Mouse (Mus musculus) heart, postnatal 10 days (tissue): ENCODE measurements around the gene Cacnb4. TPM values are rescaled to one million over a fixed set of nuclear protein-coding genes. Genes with fewer than 3 reads are reported as not detected.

Experiments used
- DNase-seq, 2 experiments: peaks; one replicate each; pipeline ENCODE4 v3.0.0; 2021
- intact Hi-C: fragments of 180-260 bp; cut with DNase I; formaldehyde crosslinking; loops from one replicate; pipeline ENCODE4 v1.15.1; 2025
- total RNA-seq, 2 experiments: library from RNA; stranded (reverse); gene quantifications; 2 replicates each; pipeline ENCODE4 v1.2.3; 2021

Gene Cacnb4
- total RNA-seq, 2 experiments from 2014 or later: 0.74 to 0.96 TPM

GRCm38 (mm10) chr2:52654541-52654940, 22.1 kb downstream of the Cacnb4 start:
- DNase-seq: no peak
- intact Hi-C loops: no loop called here

- DNase-seq: no peak
- intact Hi-C loops: no loop called here
Measured at GRCm38 (mm10) chr2:52651547-52651946, 25.1 kb downstream of the Cacnb4 start.

- DNase-seq: peak; percentile 22 to 58
Measured at GRCm38 (mm10) chr2:52647255-52647998, 29.2 kb downstream of the Cacnb4 start.

GRCm38 (mm10) chr2:52643657-52644056, 33.0 kb downstream of the Cacnb4 start:
- intact Hi-C loops: no loop called here
- no peak for DNase-seq

More at GRCm38 (mm10) chr2:52647255-52647998, 29.2 kb downstream of the Cacnb4 start:
- intact Hi-C loops: no loop called here

- DNase-seq: no peak
- intact Hi-C loops: loop anchor here (5.0 kb wide), 1 partner anchor 38 kb away; the partner anchor contains the start of gene Cacnb4
Measured at GRCm38 (mm10) chr2:52639530-52639875, 37.1 kb downstream of the Cacnb4 start.

- no peak for DNase-seq
- intact Hi-C loops: loop anchor here (5.0 kb wide), 1 partner anchor 38 kb away; the partner anchor contains the start of gene Cacnb4
Measured at GRCm38 (mm10) chr2:52638857-52639529, 37.6 kb downstream of the Cacnb4 start.

- intact Hi-C loops: loop anchor here (5.0 kb wide), 1 partner anchor 39 kb away; the partner anchor contains the start of gene Cacnb4
- peak; percentile 9 to 12 for DNase-seq
Measured at GRCm38 (mm10) chr2:52638226-52638625, 38.4 kb downstream of the Cacnb4 start.

GRCm38 (mm10) chr2:52636051-52636450, 40.6 kb downstream of the Cacnb4 start:
- no peak for DNase-seq
- intact Hi-C loops: loop anchor here (5.0 kb wide), 1 partner anchor 41 kb away; the partner anchor contains the start of gene Cacnb4

GRCm38 (mm10) chr2:52635358-52635757, 41.3 kb downstream of the Cacnb4 start:
- no peak for DNase-seq
- intact Hi-C loops: loop anchor here (5.0 kb wide), 1 partner anchor 42 kb away; the partner anchor contains the start of gene Cacnb4

GRCm38 (mm10) chr2:52632880-52633279, 43.8 kb downstream of the Cacnb4 start:
- intact Hi-C loops: loop anchor here (2.0 kb wide), 1 partner anchor 108 kb away; no protein-coding TSS in a partner anchor

GRCm38 (mm10) chr2:52628186-52628585, 48.4 kb downstream of the Cacnb4 start:
- intact Hi-C loops: no loop called here
- peak in 1 of 2 experiments; percentile 22 for DNase-seq

More at GRCm38 (mm10) chr2:52632880-52633279, 43.8 kb downstream of the Cacnb4 start:
- DNase-seq: peak; percentile 77 to 85

- intact Hi-C loops: no loop called here
- DNase-seq: no peak
Measured at GRCm38 (mm10) chr2:52626266-52626665, 50.4 kb downstream of the Cacnb4 start.

- intact Hi-C loops: no loop called here
- DNase-seq: no peak
Measured at GRCm38 (mm10) chr2:52625731-52626130, 50.9 kb downstream of the Cacnb4 start.

GRCm38 (mm10) chr2:52623921-52624404, 52.7 kb downstream of the Cacnb4 start:
- intact Hi-C loops: no loop called here

GRCm38 (mm10) chr2:52623461-52623860, 53.2 kb downstream of the Cacnb4 start:
- intact Hi-C loops: no loop called here
- peak; percentile 86 to 87 for DNase-seq

More at GRCm38 (mm10) chr2:52623921-52624404, 52.7 kb downstream of the Cacnb4 start:
- no peak for DNase-seq

- intact Hi-C loops: no loop called here
- DNase-seq: peak; percentile 21 to 31
Measured at GRCm38 (mm10) chr2:52622616-52623015, 54.0 kb downstream of the Cacnb4 start.

GRCm38 (mm10) chr2:52619406-52619974, 57.1 kb downstream of the Cacnb4 start:
- peak; percentile 9 to 30 for DNase-seq
- intact Hi-C loops: no loop called here

GRCm38 (mm10) chr2:52618804-52619203, 57.8 kb downstream of the Cacnb4 start:
- peak; percentile 19 to 43 for DNase-seq

GRCm38 (mm10) chr2:52615429-52615828, 61.2 kb downstream of the Cacnb4 start:
- DNase-seq: peak in 1 of 2 experiments; percentile 6
- intact Hi-C loops: no loop called here

More at GRCm38 (mm10) chr2:52618804-52619203, 57.8 kb downstream of the Cacnb4 start:
- intact Hi-C loops: no loop called here

GRCm38 (mm10) chr2:52613888-52614287, 62.7 kb downstream of the Cacnb4 start:
- DNase-seq: no peak
- intact Hi-C loops: no loop called here

- intact Hi-C loops: loop anchor here (5.0 kb wide), 1 partner anchor 307 kb away; no protein-coding TSS in a partner anchor
- DNase-seq: no peak
Measured at GRCm38 (mm10) chr2:52609486-52609885, 67.1 kb downstream of the Cacnb4 start.
